Mouse (Mus musculus) adrenal gland (tissue): ENCODE measurements around the gene Fam151a.
"Not testable (repeated sequence)": the region's sequence is repeated elsewhere in the genome, so short reads cannot be mapped to it uniquely, and the experiment has no call there.

Source experiments
- intact Hi-C: fragments of 180-260 bp; cut with DNase I; formaldehyde crosslinking; loops from one replicate; pipeline ENCODE4 v1.15.1; 2025

The Fam151a gene

DNA sequence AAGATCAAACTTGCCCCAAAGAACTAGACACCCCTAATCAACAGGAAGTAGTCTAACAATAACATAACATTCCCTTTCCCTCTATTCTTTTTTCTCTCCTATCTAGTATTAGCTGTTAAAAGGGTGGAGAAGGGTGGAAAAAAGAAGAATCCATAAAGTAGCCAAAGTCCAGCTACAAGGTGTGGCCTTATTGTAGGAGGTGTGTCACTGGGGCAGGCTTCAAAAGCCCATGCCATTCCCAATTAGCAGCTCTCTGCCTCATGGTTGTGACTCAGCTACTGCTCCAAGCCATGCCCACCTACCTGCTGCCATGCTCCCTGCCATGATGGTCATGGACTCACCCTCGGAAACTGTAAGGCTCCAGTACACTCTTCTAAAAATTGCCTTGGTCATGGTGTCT is 38.9 kb downstream of the Fam151a start:
- intact Hi-C loops, result no loop called here

DNA sequence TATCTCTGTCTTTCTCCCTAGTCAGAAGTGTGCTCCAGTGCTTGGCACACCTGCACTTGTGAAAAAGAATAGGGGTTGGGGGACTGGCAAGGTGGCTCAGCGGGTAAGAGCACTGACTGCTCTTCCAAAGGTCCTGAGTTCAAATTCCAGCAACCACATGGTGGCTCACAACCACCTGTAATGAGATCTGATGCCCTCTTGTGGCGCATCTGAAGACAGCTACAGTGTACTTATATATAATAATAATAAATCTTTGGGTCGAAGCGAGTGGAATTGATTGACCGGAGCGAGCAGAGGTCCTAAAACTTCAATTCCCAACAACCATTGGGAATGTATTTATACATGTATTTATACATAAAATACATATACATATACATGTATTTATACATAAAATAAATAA is 42.1 kb downstream of the Fam151a start:
- intact Hi-C loops, result not testable (repeated sequence)

DNA sequence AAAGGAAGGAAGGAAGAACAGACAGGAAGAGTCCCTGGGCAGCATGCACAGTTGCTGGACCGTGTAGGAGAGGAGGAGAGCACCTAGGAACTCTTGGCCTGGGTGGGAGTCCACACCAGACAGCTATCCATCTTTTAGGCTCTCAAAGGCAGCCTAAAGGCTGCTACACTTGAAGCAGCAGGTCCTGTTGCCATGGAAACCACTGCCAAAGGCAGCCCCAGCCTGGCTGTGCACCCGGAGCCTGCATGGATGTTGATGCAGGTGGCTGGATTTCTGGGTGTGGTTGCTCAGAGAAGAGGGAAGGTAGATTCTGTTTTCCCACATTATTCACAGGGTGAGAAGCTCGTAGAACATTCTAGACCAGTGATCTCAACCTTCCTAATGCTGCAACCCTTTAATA is 43.3 kb downstream of the Fam151a start:
- intact Hi-C loops, result no loop called here

- intact Hi-C loops, result no loop called here
Measured at GRCm38 (mm10) chr4:106778116-106778788, 44.6 kb downstream of the Fam151a start.

GRCm38 (mm10) chr4:106780045-106780444 is 46.4 kb downstream of the Fam151a start:
- intact Hi-C loops, result no loop called here

GRCm38 (mm10) chr4:106783137-106783536 is 49.4 kb downstream of the Fam151a start:
- intact Hi-C loops, result no loop called here

GRCm38 (mm10) chr4:106784806-106785205 is 51.1 kb downstream of the Fam151a start:
- intact Hi-C loops, result no loop called here

DNA sequence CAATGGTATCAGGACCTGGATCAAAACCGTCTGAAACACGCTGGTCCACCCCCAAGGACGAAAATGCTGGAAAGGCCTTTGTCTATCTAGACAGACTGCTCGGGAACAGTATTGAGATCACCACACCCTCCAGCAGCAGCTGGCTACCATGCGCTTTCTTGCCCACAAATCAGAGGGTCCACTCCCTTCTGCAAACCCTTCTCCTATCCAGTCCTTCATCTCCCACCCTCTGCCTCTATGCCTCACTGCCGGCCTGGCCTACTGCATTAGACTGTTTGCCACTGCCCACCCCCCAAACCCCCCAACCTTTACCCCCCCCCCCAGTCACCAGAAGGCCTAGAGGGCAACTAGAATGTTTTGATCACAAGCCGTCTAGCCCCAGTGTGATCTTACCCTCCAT is 51.7 kb downstream of the Fam151a start:
- intact Hi-C loops, result no loop called here

GRCm38 (mm10) chr4:106785753-106786540 is 52.3 kb downstream of the Fam151a start:
- intact Hi-C loops, result no loop called here

GRCm38 (mm10) chr4:106787830-106788229 is 54.1 kb downstream of the Fam151a start:
- intact Hi-C loops, result no loop called here

DNA sequence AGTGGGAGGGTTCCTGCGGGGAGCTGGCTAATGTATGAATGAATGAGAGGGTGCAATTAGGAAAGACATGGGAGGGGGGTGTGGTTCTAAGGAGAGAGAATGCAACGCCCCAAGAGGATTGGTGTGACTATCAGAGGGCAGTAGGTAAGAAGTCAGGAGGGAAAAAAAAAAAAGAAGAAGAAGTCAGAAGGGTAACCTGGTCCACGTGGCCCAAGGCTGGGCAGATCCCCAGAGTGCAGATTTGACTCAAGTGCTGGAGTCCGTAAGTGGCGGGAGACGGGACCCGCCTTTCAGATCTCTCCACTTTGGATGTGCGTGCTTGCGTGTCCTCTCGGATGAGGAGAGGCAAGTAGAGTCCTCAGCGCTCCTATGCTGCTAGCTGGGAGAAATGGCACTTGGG is 54.9 kb downstream of the Fam151a start:
- intact Hi-C loops, result no loop called here

DNA sequence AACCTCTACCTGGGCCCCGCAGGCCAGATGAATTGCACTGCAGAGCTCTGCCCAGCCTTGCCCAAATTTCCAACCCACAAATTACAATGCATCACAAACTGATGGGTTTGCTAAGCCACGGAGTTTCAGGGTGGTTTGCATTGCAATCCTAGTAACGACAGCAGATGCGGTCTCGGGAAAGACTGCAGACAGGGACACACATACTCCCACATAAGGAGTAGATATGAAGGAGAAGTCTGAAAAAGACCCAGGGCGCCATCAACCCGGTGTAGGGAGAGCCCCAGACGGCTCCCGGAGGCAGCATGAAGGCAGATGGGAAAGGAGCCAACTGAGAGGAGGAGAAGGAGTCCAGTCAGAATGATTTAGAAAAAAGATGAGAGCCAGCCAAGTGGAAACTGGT is 56.0 kb downstream of the Fam151a start:
- intact Hi-C loops, result no loop called here

DNA sequence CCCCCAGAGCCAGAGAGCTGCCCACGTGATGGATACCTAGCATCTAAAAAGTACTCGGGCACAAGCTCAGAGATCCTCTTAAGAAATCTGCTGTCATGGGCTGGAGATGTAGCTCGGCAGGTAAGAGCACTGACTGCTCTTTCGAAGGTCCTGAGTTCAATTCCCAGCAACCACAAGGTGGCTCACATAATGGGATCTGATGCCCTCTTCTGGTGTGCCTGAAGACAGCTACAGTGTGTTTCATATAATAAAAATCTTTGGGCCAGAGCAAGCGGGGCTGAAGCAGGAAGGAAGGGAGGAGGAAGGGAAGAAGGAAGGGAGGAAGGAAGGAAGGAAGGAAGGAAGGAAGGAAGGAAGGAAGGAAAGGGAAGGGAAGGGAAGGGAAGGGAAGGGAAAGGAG is 56.5 kb downstream of the Fam151a start:
- intact Hi-C loops, result not testable (repeated sequence)

- intact Hi-C loops, result no loop called here
Measured at GRCm38 (mm10) chr4:106790938-106791337, 57.2 kb downstream of the Fam151a start.

DNA sequence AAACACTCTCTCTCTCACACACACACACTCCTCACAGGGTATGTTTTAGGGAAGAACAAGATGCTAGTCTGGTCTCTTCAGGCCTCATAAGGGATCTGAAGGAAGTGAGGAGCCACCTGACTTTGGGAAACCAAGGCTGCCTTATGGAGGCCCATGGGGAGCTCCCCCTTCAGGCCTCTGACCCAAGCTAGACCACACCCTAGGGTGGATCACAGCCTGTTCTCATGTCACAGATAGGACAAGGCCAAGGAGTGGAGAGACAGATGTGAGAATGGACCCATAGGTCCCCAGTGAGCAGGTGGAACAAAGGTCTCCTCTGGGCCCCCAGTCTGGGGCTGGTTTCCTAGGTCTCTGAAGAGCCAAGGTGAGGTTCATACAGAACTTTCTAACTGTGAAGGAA is 58.6 kb downstream of the Fam151a start:
- intact Hi-C loops, result no loop called here

- intact Hi-C loops, result not testable (repeated sequence)
Measured at GRCm38 (mm10) chr4:106793826-106794225, 60.1 kb downstream of the Fam151a start.

GRCm38 (mm10) chr4:106794247-106794646 is 60.6 kb downstream of the Fam151a start:
- intact Hi-C loops, result no loop called here

DNA sequence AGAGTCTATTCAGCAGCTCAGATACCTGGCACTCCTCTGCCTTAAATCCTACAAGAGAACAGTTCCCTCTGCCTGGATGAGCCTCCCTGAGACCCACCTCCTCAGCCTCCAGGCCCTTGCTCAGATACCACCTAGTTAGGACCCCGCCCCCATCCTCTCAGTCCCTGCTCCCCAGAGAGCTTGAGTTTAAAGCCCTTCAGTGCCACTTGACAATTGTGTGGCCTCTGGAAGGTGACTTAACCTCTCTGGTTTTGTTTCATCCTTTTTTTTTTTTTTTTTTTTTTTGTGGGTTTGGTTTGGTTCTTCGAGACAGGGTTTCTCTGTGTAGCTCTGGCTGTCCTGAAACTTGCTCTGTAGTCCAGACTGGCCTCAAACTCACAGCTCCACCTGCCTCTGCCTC is 61.6 kb downstream of the Fam151a start:
- intact Hi-C loops, result no loop called here
